Mouse (Mus musculus) E14TG2a.4 (cell line): ENCODE data around the gene Ak1.

Experiments used
- CTCF ChIP-seq: conservative IDR thresholded peaks from 2 replicates; pipeline ENCODE4 v1.5.1; 2014; ENCODE audit warnings: low read length
- NANOG ChIP-seq: IDR thresholded peaks from 2 replicates; pipeline ENCODE4 v1.6.1; 2014; ENCODE audit warnings: borderline replicate concordance, low read length, mixed read lengths
- POU5F1 ChIP-seq: IDR thresholded peaks from 2 replicates; pipeline ENCODE4 v1.6.1; 2014; ENCODE audit warnings: low read length, borderline replicate concordance

DNA sequence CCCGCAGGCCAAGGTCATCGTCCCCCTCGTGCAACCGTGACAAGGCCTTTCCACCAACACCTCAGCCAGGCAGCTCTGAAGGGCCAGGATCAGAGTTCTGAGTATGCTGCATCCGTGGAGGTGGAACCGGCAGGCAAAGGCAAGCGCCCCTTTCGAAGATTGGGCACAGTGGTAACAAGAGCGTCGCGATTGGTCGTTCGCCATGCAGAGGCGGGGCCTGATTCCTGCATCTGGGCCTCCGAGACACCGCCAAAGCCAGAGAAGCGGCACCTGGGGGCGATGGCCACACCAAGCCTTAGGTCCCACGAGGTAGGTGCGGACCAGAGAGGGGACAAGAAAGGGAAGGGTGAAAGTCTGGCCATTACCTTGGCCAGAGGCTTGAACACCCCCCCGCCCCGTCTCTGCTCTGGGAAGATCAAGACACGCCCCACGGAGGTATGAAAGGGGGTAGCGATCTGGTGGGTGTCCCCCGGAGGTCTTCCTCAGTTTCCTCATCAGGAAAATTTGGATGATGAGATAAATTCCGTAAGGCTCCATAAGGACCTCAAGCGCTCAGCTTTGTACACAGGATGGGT lies 45.9 kb upstream of the Ak1 start, which contains the start of gene 9430097D07Rik:
- TF ChIP-seq CTCF (no peak), NANOG (no peak), POU5F1 (no peak)
